Mouse (Mus musculus) C2C12 (cell line): Measurements from ENCODE around the gene Lrch4. TPM values are rescaled to one million over a fixed set of nuclear protein-coding genes. Genes with fewer than 3 reads are reported as not detected.

ENCODE experiments used
- H3K27me3 ChIP-seq: one replicate; pipeline ENCODE4 v1.6.1; 2011; ENCODE audit not compliant: control insufficient read depth, insufficient read depth, insufficient read length
- H3K36me3 ChIP-seq: one replicate; pipeline ENCODE4 v1.6.1; 2011; ENCODE audit not compliant: control insufficient read depth, insufficient read depth
- H3K4me3 ChIP-seq: one replicate; pipeline ENCODE4 v1.5.1; 2011; ENCODE audit warnings: mild to moderate bottlenecking, control low read depth; ENCODE audit not compliant: poor library complexity, insufficient read depth, severe bottlenecking
- H3K79me2 ChIP-seq: one replicate; pipeline ENCODE4 v1.6.1; 2011; ENCODE audit not compliant: control insufficient read depth, insufficient read depth
- H3K79me3 ChIP-seq: one replicate; pipeline ENCODE4 v1.6.1; 2011; ENCODE audit warnings: low read depth, control low read depth
- H3ac ChIP-seq: one replicate; pipeline ENCODE3; 2011; ENCODE audit warnings: low read depth; ENCODE audit not compliant: control insufficient read depth, insufficient read length
- CEBPB ChIP-seq: IDR thresholded peaks from one replicate; pipeline ENCODE4 v1.6.1; 2011; ENCODE audit warnings: low read depth, mild to moderate bottlenecking, control low read depth, moderate library complexity
- CTCF ChIP-seq: IDR thresholded peaks from one replicate; pipeline ENCODE4 v1.5.1; 2011; ENCODE audit not compliant: control insufficient read depth, insufficient read depth, insufficient read length
- FOSL1 ChIP-seq: IDR thresholded peaks from one replicate; pipeline ENCODE4 v1.8.0; 2011; ENCODE audit warnings: mild to moderate bottlenecking, low read length; ENCODE audit not compliant: poor library complexity, insufficient read depth, severe bottlenecking
- MAX ChIP-seq: IDR thresholded peaks from one replicate; pipeline ENCODE4 v1.6.1; 2011; ENCODE audit warnings: mild to moderate bottlenecking, control low read depth
- MYOD1 ChIP-seq: IDR thresholded peaks from one replicate; pipeline ENCODE4 v1.6.1; 2011; ENCODE audit warnings: low read depth; ENCODE audit not compliant: control insufficient read depth, insufficient read length
- MYOG ChIP-seq: IDR thresholded peaks from one replicate; pipeline ENCODE4 v1.6.1; 2011; ENCODE audit not compliant: control insufficient read depth, insufficient read length; ENCODE audit errors: extremely low read depth
- USF1 ChIP-seq: IDR thresholded peaks from one replicate; pipeline ENCODE4 v1.6.1; 2011; ENCODE audit warnings: low read depth, mild to moderate bottlenecking, control low read depth, moderate library complexity
- polyA plus RNA-seq: library from polyadenylated mRNA; unstranded; fragments of >200 nt; fragmentation: generic; extraction: Trizol; gene quantifications from one replicate; pipeline ENCODE4 v1.2.1, GENCODE M21; 2012; ENCODE audit warnings: missing spikeins

Gene Lrch4
- polyA plus RNA-seq, 1 experiment = 27.5 TPM

DNA sequence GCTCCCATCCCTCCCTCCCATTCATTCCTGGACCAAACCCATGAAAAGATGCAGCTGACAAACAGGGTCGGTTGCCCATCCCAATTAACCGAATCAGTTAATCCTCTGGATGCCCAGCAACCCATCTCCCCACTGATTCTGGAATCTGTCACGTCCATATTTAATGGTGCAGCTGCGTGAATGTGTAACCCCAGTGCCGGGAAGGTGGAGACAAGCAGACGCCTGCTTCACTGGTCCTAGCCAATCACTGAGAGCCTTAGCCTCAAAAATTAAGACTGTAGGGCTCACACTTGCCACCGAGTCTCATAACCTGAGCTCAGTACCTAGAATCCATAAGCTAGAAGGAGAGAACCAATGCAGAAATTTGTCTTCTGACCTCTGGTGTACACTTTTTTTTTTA lies 33.0 kb upstream of the Lrch4 start:
- Histone ChIP-seq H3ac (no peak overlapping the region), H3K36me3 (no peaks in the 10 kb centered on the region), H3K27me3 (no peaks in the 10 kb centered on the region), H3K79me3 (no peaks in the 10 kb centered on the region), H3K79me2 (peaks cover 4% of the 10 kb centered on the region), H3K4me3 (no peak overlapping the region)
- TF ChIP-seq CTCF (no peak), MYOG (no peak), MYOD1 (no peak), USF1 (no peak), CEBPB (no peak), MAX (no peak), FOSL1 (no peak)

DNA sequence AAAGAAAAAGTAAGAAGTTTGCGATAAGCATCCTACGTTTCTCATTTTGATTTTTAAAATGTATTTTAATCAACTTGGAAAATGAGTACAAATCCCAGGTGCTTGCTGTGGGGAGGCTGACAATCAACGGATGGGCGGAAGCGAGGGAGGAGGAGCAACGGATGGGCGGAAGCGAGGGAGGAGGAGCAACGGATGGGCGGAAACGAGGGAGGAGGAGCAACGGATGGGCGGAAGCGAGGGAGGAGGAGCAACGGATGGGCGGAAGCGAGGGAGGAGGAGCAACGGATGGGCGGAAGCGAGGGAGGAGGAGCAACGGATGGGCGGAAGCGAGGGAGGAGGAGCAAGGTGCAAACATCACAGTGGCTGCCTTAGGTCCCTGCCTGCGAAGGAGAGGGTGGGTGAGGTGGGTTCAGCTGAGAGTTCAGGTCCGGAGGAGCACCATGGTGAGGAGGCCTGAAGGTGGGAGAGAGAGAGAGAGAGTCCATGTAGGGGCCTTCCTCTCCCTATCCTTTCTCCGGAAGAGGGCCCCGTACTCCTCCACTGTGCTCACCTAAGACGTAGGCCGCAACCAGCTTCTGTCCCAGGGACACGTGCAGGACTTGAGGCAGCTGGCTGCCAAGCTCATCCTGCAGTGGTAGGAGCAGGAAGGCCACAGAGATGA lies 32.2 kb upstream of the Lrch4 start:
- TF ChIP-seq MYOG (no peak), USF1 (no peak), MYOD1 (no peak), CTCF (no peak), FOSL1 (no peak), MAX (no peak), CEBPB (no peak)
- Histone ChIP-seq H3K79me2 (peaks cover 4% of the 10 kb centered on the region), H3ac (no peak overlapping the region), H3K79me3 (no peaks in the 10 kb centered on the region), H3K36me3 (no peaks in the 10 kb centered on the region), H3K4me3 (no peak overlapping the region), H3K27me3 (no peaks in the 10 kb centered on the region)

DNA sequence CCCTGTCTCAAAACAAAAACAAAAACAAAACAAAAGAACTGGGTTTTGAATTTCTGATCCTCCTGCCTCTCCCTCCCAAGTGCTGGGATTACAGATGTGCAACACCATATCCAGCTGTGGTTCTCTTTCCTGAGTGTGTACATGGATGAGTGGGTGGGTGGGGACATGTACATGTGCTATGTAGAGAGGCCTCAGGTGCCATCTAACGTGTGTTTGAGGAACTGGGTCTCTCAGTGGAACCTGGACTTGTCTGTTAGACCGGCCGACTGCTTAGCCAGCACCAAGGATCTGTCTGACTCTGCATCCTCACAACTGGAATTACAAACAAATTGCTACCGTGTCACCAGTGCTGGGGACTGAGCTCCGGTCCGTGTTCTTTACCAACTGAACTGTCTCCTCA lies 31.3 kb upstream of the Lrch4 start:
- Histone ChIP-seq H3K79me3 (peaks cover 4% of the 10 kb centered on the region), H3K4me3 (no peak overlapping the region), H3K36me3 (no peaks in the 10 kb centered on the region), H3K27me3 (no peaks in the 10 kb centered on the region), H3K79me2 (peaks cover 11% of the 10 kb centered on the region), H3ac (no peak overlapping the region)
- TF ChIP-seq FOSL1 (no peak), CEBPB (no peak), MYOD1 (no peak), CTCF (no peak), USF1 (no peak), MYOG (no peak), MAX (no peak)

DNA sequence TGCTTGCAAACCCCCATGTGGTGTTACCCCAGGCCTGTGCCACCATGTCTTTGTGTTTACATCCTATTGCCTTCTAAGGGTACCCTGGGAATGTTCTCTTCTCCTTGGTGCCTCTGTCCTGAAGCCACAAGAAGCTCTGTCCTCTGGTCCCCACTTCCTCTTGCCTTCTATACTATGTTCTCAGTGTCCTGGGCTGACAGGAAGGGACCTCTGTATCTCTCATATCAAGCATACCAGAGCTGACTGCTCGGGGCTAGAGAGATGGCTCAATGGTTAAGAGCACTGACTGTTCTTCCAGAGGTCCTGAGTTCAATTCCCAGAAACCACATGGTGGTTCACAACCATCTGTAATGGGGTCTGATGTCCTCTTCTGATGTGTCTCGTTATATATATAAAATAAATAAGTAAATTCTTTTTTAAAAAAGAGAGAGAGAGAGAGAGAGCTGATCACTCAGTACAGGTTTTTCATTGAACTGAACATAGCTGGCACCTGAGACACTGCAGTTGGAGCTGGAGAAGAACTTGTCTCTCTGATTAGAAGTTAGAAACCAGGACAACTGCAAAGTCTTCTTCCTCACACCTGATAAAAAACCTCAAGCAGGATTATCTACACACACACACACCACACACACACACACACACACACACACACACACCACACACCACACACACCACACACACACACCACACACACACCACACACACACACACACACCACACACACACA lies 30.7 kb upstream of the Lrch4 start:
- H3K79me2 ChIP-seq = peaks cover 13% of the 10 kb centered on the region
- H3K4me3 ChIP-seq = no peak overlapping the region
- no peak for TF ChIP-seq MAX
- no peak for TF ChIP-seq CEBPB
- no peak for TF ChIP-seq MYOG
- TF ChIP-seq CTCF = no peak
- TF ChIP-seq MYOD1 = no peak
- no peak for TF ChIP-seq FOSL1
- TF ChIP-seq USF1 = no peak
- H3K27me3 ChIP-seq = no peaks in the 10 kb centered on the region
- peaks cover 4% of the 10 kb centered on the region for H3K79me3 ChIP-seq
- H3ac ChIP-seq = no peak overlapping the region
- peaks cover under 1% of the 10 kb centered on the region for H3K36me3 ChIP-seq

DNA sequence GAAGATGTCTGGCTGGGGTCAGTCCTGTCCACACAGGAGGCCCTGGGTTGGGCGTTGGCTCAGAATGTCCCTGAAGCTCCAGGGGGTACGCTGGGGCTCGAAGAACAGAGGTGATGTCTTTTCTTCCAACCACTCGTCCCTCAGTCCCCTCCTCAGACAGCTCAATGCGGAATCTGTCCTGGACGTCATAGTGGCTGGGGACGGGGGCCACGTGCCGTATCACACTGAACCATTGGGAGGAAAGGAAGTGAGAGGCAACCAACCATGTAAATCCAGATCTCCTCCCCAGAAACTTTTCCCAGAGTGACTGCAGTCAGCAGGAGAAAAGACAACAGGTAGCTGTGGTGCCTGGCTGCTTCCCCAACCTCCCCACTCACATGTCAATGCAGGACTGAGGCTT lies 29.3 kb upstream of the Lrch4 start:
- Histone ChIP-seq H3K79me3 (peaks cover 4% of the 10 kb centered on the region), H3K27me3 (no peaks in the 10 kb centered on the region), H3K4me3 (peak overlapping the region; percentile 59), H3ac (peak overlapping the region; percentile 22), H3K79me2 (peaks cover 13% of the 10 kb centered on the region), H3K36me3 (peaks cover 13% of the 10 kb centered on the region)
- no peak for TF ChIP-seq CTCF
- no peak for TF ChIP-seq MYOD1
- no peak for TF ChIP-seq MYOG
- TF ChIP-seq MAX = no peak
- no peak for TF ChIP-seq USF1
- TF ChIP-seq CEBPB = no peak
- no peak for TF ChIP-seq FOSL1

DNA sequence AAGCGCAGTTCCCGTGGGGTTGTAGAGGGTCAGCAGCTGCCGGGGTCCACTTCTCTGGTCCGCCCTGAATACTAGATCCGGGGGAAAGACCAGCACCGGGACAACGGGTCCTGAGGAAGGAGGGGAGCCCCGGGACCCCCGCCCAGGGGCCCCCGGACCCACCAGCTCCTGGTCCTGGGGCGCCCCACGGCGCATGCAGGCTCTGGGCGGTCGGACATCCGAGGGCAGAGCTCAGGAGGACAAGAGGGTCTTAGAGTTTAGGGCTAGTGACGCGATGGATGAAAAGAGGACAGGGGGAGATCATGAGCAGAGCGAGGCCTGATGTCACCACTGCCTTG lies 28.7 kb upstream of the Lrch4 start:
- H3K4me3 ChIP-seq = peak overlapping the region; percentile 59

More for the DNA sequence above, 28.7 kb upstream of the Lrch4 start:
- Histone ChIP-seq H3K36me3 (peaks cover 18% of the 10 kb centered on the region), H3K79me3 (peaks cover 4% of the 10 kb centered on the region), H3ac (peak overlapping the region; percentile 60), H3K79me2 (peaks cover 13% of the 10 kb centered on the region), H3K27me3 (no peaks in the 10 kb centered on the region)
- TF ChIP-seq FOSL1 (no peak), CEBPB (no peak), MAX (no peak), CTCF (no peak), USF1 (no peak), MYOD1 (no peak), MYOG (no peak)
